Mouse (Mus musculus) mesoderm, embryonic 11.5 days (tissue): Measurements from ENCODE around the gene Sectm1a.
A peak's percentile ranks its signal among the peaks of the same experiment; 100 is the strongest.
"Not testable (repeated sequence)": the region's sequence is repeated elsewhere in the genome, so short reads cannot be mapped to it uniquely, and the experiment has no call there.

ENCODE experiments used
- DNase-seq: peaks from one replicate; pipeline ENCODE4 v3.0.0-alpha.2; 2012; ENCODE audit warnings: low read depth, low spot score

Sectm1a gene

GRCm38 (mm10) chr11:121047826-121048399 lies 33.1 kb downstream of the Sectm1a start:
- peak; percentile 42 for DNase-seq

DNA sequence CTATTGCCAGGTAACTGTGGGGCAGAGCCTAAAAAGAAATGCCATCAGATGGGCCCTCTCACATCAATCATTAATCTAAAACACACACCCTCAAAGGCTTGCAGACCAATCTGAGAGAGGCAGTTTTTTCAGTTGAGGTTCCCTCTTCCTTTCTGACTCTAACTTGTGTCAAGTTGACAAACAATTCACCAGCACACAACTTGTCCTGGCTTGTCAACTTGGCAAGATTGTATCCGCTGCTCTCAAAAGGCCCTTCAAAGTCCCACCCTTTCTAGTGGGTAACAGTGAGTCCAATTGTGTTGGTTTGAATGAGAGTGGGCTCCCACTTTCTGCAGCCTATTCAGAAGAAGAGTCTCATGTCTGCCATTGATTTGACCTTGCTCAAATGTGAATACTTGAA lies 35.7 kb downstream of the Sectm1a start:
- DNase-seq = no peak

GRCm38 (mm10) chr11:121043025-121043424 lies 38.0 kb downstream of the Sectm1a start:
- not testable (repeated sequence) for DNase-seq

DNA sequence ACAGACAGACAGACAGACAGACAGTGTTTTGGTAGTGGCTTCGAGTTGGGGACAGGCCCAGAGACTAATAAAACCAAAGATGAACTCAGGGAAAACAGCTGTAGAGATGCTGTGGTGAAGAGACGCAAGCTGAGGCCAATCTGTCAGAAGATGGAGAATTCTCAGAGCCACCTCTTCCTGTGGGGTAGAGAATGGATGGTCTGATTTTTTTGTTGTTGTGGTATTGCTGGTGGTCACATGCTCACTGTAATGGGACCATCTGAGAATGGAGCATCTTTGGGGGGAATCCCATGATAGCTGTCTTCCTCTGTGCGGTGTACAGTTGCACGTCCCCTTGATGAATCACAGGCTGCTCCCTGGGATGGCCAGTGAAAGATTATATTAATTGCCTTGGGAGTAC lies 38.5 kb downstream of the Sectm1a start:
- no peak for DNase-seq

- no peak for DNase-seq
These were observed 39.4 kb downstream of the Sectm1a start for GRCm38 (mm10) chr11:121041636-121042035.

DNA sequence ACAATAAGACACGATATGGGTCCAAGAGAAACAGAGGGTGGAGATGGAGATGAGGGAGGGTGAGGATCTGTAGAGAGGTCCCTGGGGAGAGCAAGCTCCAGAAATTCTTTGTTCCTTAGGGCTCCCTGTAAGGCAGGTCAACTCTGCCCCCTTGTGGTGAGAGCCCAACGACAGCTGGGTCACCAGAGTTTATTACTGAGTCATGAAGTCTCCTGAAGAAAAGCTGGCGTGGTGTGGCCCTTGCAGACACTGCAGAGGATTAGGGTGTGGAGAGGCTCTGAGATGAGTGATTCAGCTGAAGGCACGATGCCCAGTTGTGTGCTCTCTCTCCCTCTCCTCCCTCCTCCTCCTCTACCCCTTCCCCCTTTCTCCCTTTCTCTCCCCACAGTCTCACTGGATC lies 39.8 kb downstream of the Sectm1a start:
- DNase-seq = peak; percentile 87

- DNase-seq = no peak
These were observed 41.7 kb downstream of the Sectm1a start, which contains the start of gene Cd7 for GRCm38 (mm10) chr11:121039302-121039701. TSS of gene Cd7 (minus strand) at chr11:121039418.

- DNase-seq = no peak
These were observed 42.4 kb downstream of the Sectm1a start for GRCm38 (mm10) chr11:121038366-121039240.

DNA sequence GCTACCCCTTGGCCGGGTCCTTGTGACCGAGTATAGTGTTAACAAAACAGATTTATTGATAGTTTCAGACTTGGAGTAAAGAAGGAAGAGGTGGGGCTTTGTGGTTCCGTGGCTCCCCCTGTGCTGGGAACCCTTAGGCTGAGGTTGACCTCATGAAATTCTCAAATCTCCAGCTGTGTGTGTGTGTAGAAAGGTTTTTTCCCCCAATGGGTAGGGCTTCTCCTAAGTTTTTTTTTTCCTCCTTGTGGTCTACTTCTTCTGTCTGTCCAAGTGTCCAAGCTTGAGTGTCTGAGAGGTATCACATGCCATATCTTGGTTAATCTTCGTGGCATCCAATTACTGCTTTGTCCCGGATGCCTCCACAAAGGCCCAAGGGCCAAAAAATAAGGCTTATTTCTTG lies 47.9 kb downstream of the Sectm1a start:
- DNase-seq = no peak

DNA sequence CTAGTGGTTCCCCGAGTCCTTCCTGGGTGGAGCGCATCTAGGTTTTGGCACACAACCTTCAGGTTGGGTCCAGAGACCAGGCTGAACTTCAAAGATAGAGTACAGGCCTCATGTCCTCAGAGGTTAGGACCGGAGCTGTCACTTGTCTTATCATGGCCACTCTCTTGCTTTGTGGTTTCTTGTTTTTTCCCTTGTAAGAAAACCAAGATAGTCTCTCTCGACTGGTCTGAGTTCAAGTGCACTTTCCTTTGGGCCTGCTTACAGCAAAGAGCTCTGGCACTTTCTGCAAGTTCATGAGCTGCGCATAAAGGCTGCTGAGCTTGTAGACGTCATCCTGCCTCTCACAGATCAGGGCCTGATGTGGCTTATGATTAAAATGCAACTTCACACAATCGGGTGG lies 53.8 kb downstream of the Sectm1a start:
- DNase-seq = no peak

DNA sequence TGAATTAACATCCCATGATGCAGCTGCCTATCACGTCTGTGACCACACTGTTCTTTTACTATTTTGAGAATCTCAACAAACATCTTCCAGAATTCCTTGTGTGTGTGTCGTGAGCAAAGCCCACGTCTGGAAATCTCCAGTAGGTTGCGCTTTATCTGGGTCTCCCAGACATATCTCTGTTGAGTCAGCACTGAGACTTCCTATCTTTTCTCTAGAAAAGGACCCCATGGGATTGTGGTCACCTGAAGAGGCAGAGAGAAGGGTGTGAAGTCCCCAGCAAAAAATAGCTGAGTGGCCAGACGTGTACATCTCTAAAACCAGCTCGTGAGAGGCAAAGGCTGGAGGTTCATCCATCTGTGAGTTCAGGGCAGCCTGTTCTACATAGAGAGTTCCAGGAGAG lies 56.9 kb downstream of the Sectm1a start:
- DNase-seq = no peak

- no peak for DNase-seq
These were observed 61.5 kb downstream of the Sectm1a start for GRCm38 (mm10) chr11:121019501-121019900.

- DNase-seq = peak; percentile 68
These were observed 63.3 kb downstream of the Sectm1a start for GRCm38 (mm10) chr11:121017703-121018102.
